Mouse (Mus musculus) telencephalon, adult 2 months (tissue): ENCODE measurements at regions not wholly inside any gene's neighbourhood (a gene's known extent, or its start where the extent isn't known, plus 50 kb on each side); places are given as distances from the start of the nearest gene placed in this dataset.

Source experiments
- DNase-seq: peaks from one replicate; pipeline ENCODE4 v3.0.0-alpha.2; 2011; ENCODE audit warnings: low read depth, low spot score

DNA sequence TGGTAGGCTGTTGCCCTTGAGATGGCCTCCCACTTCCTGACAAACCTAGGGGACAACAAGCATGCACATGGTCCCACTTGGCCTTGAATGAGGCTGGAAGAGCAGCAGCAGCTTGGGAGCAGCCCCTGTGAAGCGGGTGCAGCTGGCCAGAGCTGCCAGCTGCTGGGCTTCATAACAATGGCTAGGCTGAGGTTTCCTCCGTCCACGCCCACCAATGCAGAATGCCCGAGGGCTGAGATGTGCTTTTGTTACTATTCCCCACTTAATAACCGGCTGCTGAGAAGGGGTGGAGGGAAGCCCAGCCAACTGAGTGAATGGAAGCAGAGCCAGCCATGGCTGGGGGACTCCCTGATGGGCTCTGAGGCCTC lies 202.1 kb downstream of the Sox11 start:
- DNase-seq = no peak

- DNase-seq = no peak
These were observed 202.6 kb downstream of the Sox11 start for GRCm38 (mm10) chr12:27139683-27140334.

GRCm38 (mm10) chr12:27138663-27139633 lies 203.4 kb downstream of the Sox11 start:
- DNase-seq = no peak

- no peak for DNase-seq
These were observed 206.3 kb downstream of the Sox11 start for GRCm38 (mm10) chr12:27135997-27136559.

DNA sequence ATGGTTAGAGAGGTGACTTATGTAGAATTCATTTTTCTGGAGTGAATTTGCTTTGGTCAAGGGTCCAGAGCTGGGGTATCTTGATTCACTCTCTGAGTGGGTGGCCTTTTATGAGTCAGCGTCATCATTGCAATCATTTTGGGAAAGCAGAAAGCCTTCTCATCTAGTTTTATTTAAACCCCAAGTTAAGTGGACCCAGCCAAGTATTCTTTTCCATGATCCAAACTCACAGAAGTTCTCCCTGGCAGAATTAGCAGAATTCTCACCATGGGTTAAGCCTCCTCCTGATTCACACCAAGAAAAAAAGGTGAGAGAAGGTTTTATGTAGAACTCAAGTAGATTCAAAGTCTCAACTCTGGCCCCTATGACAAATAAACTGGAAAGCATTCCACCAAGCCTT lies 211.8 kb downstream of the Sox11 start:
- DNase-seq = peak; percentile 29

DNA sequence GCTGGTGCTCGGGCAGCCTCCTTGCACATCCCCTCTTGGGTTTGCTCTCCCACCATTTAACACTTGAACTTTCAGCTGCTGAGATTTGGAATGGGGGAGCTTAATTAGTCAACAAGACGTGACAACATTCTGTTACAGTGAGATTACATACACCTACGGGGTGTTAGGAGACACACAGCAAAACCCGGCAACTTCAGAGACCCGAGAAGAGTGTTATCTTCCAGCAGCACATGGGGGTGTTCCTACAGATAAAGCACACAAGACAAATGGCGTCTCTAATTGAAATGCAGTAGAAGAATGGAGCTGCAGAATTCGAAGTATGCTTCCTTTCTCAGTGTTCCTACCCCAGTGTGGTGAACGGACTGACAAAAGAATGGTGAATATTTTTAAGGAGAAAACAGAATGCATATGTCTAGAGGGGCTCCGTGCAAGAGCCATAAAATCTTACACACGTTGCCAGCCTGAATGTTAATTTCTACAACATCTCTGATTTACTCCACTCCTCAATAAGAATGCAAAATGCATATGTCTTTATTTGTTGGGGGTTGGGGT lies 215.2 kb downstream of the Sox11 start:
- DNase-seq = no peak

- no peak for DNase-seq
These were observed 223.8 kb downstream of the Sox11 start for GRCm38 (mm10) chr12:27118581-27118980.

DNA sequence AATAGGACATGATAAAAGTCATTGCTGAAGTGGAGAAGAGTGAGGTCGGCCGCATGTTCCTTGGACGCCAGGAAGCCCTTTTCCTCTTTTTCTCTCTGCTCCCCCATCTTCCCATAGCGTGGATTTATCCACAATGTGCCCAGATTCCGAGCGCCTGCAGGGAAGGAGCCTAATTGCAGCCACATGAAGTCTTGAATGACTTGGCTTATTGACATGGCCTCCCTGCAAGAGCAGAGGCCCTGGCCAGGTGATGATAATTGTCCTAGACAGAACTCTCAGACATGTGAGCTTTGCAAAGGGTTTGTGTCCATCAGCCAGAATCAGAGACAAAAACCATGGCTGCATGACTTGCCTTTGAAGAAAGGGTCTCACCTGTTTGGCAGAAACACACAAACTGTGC lies 227.0 kb downstream of the Sox11 start:
- no peak for DNase-seq

- DNase-seq = peak; percentile 74
These were observed 237.3 kb downstream of the Sox11 start for GRCm38 (mm10) chr12:27104925-27105571.

- no peak for DNase-seq
These were observed 239.4 kb downstream of the Sox11 start for GRCm38 (mm10) chr12:27102996-27103395.

DNA sequence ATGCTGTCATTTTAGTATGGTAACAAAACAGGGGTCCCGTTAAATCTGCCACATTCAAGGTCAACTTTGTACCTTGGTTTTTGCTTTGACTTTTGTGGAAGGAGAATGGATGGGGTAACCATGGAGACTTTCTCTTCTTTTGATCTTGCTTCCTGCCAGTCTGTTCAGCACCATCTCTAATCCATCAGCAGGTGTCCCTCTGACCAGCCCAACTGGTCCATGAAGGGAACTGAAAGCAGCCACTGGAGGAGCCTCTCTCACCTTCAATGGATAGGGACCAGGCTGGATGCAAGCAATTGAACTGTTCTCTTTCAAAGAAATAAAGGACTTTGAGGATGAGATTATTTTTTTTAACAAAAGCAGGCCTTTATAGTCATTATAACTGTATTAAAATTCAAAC lies 253.2 kb downstream of the Sox11 start:
- DNase-seq = no peak

DNA sequence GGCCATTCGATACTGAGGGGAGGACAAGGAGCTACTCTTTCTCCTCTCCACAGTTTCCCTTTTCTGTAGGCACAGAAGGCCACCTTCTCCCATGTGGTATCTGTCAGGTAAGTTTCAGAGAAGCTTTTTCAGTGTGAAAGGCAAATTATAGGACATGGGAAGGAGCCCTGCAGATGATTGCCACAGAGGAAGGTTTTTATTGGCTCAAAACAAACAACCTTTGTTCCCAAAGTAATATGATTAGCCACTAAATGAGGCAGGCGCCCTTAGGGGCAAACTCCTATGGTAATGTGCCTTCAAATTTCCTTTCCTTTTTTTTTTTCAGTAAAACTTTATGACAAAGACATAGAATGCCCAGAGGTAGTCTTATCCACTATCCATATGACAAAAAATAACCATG lies 256.5 kb downstream of the Sox11 start:
- no peak for DNase-seq

GRCm38 (mm10) chr12:27083645-27084550 lies 258.5 kb downstream of the Sox11 start:
- DNase-seq = no peak

GRCm38 (mm10) chr12:27083089-27083488 lies 259.3 kb downstream of the Sox11 start:
- no peak for DNase-seq

DNA sequence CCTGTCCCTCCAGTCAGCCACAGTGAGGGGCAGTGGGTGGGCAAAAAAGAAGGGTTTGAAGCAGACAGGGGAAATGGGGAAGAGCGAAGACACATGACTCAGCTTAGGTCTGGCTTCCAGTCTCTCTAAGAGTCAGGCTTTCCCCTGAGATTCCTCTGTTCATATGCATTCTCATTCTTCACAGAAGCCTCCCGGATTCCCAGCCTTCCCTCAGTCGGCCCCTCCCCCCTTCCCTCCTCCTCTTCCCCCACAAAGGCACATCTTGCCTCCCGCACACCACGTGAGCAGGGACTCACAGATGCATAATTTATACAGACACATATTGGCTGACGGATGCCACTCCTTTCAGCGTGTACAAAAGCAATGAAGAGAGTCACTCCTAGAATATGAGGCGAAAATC lies 259.8 kb downstream of the Sox11 start:
- DNase-seq = peak; percentile 84

DNA sequence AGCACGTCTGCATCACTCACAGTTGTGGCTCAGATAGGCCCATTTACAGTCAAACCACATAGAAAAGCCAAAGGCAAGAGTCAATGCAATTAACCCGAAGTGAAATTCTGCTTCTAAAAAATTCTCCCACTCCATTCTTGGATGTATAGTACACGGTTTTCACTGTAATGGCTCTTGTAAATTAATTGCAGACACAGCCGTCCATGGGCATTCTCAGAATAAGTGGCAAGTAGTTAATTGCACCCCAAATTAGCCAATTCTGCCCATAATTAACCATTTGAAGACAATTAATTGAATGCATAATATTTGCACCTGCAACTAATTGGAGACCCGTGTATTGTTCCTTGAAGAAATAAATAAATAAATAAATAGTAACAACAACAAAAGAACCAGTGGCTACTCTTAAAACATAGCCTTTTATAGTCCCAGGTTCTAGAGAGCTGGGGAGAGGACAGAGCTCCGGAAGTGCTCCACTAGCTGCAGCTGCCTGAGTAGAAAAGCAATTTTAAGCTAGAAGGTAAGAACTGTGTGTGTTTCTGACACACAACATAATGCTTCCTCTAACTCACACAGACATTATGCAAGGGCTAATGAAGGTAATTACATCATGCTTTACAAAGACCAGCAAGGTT lies 266.2 kb downstream of the Sox11 start:
- DNase-seq = no peak

GRCm38 (mm10) chr12:27065011-27065517 lies 277.3 kb downstream of the Sox11 start:
- DNase-seq = no peak

DNA sequence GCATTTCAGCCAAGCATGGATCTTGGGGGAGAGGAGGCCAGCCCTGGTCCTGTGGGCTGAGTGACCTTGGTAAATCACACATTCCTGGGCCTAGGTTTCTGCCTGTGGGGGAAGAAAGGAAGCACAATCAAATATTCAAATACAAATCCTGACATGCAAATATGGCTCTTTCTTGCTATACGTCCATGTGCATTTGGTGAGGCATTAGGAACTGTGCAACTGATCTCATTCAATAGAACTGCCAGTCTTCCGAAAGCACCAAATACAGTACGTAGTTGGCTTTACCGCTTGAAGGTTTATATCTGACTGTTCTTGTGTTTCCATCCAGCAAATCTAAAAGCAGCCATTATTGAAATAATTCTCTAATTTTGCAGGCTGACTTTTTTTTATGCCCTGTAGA lies 278.9 kb downstream of the Sox11 start:
- no peak for DNase-seq

GRCm38 (mm10) chr12:27062511-27063264 lies 279.7 kb downstream of the Sox11 start:
- DNase-seq = no peak
